Mouse (Mus musculus) mesoderm, embryonic 11.5 days (tissue): Measurements from ENCODE around the gene Rasgef1b.

Source experiments
- DNase-seq: peaks from one replicate; pipeline ENCODE4 v3.0.0-alpha.2; 2012; ENCODE audit warnings: low read depth, low spot score

The Rasgef1b gene

DNA sequence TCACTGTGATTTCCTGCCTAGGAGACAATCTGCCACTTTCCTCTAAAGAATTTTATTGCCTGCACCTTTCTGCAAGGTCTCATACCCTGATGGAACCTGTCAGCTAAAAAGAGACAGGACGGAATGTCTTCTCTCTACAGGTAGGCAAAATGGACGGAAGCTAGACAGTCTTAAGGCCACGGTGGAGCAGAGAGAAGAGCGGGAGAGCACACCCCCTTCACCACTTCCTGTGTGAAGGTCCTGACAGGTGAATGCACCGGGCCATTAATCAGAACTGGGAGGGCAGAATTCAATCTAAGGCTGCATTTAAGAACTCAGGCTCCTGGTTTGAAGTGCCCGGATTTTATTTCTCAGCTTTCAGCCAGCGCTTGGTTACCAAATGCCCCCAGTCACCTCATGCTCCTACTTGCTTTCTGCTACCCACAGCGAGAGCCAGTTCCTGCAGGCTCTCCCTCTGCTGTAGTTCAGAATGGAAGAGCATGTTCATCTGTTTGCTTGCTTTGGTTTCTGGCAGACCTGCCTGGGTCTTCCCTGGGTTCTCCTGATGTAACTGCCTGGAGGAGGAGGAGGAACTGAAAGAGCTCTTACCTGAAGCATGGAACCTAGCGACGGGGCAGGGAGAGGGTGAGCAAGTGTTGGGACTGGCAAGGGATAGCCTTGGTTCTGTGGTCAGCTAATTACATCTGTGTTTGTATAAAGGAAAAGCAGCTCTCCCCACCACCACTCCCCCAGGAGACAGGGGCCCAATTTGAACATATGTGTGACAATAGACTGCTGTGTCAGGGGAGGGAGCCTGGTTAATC, 233.3 kb downstream of the Rasgef1b start:
- DNase-seq = no peak

DNA sequence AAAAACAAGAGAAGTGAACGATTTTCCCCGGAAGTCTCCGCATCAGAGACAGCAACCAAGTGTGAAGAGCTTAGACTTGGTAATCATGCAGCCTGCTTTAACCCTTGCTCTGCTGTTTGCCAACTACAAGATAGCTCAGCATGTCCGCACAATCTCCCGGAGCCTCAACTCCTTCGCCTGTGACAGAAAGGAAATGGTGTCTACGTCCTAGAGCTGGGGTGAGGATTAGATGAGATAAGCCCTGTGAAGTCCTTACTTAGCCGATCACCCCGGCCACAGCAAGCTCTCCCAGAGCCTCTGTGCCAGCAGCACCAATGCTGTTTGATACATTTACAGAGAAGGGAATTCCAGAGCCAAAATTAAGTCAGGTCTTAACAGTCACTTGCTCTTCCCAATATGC, 235.0 kb downstream of the Rasgef1b start:
- no peak for DNase-seq

DNA sequence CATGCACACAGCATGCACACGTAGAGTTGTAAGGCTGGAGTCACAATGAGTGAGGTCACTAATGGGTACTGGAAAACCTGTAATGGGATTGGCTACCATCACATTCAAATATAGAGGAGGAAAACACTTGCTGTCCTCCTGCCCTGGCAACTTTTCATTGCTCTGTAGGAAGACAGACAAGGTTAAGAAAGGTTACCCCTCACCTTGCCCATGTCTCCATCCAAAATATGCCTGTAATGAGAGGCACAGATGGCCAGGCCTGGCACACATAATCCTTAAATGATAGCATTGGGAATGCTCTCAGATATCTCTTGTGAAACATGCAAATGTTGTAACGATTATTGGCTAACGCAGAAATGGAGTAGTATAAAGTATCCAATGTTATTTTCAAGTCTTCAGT, 235.8 kb downstream of the Rasgef1b start:
- no peak for DNase-seq

DNA sequence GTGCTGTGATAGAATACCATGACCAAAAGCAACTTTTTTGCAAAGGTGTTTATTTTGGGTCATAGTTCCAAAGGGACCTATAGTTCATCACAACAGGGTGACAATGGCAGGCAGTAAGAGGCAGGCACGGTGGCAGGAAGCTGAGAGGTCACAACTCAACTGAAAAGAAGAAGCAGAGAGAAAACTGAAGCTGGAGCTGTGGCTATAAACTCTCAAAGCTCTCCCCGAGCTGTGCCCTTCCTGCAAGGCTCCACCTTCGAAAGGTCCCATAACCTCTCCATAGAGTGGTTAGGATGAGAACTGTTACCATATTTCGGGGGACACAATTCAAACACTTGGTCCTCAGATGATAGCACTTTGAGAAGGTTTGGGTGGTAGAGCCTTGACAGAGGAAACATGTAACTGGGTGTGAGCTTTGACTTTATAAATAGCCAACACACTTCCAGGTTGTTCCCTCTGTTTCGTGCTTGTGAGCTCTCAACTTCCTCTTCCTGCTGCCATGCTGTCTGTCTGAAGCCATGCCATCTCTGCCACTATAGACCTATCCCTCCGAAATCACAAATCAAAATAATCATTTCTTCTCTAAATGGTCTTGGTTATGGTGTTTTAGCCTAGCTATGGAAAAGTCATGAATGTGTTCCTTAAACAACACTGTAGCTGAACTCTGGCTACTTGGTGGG, 240.2 kb downstream of the Rasgef1b start:
- DNase-seq = no peak

DNA sequence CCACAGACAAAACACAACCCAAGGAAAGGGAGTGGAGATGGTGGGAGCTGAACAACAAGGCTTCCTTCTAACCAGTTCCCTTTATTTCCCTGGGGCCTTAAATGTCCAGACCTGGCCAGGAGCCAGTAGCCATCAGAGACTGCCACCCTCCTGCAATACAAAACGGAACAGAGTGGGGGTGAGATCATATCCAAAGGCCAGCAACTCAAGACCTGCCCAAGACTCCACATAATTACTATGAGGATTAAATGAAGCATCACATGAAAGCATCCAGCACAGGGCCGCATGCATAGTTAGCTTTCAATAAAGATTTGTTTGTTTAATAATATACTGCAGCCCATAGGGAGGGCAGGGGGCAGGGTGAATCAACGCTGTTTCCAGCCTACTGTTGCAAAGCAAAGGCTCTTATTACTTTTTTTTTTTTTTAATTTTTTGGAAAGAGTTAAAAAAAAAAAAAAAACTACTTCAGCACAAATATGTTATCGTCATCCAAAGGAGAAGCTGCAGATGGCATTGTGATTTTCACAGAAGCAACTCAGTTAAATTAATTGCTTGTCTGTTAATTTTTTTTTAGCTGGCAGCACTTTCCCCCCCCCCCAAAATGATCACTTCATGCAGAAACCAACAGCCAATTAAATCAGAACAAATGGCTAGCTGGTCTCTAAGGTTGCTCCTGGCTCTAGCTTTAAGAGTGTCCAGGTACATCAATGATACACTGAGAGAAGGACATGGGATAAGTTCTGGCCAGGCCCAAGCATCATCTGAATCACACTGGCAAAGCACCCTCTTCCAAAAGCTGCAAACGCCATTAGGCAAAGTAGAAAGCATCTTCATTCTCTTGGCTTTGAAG, 241.6 kb downstream of the Rasgef1b start:
- DNase-seq = no peak

DNA sequence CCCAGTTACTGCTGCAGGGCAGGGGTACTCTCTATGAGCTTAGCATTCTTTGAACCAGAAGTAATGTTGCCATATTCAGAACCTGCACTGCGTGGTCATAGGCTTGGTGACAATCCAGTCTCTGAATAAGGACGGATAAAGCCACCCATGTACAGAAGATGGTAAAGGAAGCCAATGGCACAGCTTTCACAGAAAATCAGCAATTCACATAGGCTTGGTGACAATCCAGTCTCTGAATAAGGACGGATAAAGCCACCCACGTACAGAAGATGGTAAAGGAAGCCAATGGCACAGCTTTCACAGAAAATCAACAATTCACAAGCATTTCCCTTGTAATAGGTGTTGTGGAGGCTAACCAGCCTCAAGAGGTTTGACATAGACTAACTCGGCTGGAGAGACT, 245.7 kb downstream of the Rasgef1b start:
- no peak for DNase-seq

DNA sequence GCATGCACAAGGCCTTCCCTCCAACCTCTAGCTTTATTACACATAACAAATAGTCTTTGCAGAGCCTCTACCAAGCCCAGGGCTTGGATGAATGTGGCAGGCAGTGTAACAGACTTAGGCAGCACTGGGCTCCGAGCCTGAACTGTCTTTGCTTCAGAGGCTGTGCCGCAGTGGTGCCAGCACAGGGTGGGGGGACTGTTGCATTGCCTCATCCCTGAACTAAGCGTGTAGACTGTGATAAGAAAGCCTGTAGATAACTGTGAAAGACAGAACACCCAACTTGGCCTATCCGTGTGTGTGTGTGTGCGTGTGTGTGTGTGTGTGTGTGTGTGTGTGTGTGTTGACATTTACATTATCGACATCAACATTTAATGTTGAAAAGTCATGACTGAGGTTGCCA, 246.3 kb downstream of the Rasgef1b start:
- no peak for DNase-seq

DNA sequence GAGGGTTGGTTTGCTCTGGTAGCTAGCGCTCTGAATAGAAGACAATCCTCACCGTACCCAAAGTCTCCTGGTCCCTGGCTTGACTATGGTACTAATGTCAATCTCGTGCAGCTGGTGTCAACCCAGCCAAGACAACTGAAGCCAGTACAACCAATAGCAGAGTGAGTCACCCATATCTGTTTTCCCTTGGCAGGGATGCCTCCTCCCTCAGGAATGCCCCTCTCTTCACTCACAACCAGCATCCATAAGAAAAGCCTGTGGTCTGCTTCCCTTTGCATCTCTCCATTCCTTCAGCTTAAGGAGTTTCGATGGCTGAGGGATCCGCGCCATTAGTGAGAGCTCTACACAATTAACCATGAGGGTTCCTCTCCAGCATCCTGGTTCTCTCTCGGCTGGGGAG, 246.8 kb downstream of the Rasgef1b start:
- DNase-seq = no peak

DNA sequence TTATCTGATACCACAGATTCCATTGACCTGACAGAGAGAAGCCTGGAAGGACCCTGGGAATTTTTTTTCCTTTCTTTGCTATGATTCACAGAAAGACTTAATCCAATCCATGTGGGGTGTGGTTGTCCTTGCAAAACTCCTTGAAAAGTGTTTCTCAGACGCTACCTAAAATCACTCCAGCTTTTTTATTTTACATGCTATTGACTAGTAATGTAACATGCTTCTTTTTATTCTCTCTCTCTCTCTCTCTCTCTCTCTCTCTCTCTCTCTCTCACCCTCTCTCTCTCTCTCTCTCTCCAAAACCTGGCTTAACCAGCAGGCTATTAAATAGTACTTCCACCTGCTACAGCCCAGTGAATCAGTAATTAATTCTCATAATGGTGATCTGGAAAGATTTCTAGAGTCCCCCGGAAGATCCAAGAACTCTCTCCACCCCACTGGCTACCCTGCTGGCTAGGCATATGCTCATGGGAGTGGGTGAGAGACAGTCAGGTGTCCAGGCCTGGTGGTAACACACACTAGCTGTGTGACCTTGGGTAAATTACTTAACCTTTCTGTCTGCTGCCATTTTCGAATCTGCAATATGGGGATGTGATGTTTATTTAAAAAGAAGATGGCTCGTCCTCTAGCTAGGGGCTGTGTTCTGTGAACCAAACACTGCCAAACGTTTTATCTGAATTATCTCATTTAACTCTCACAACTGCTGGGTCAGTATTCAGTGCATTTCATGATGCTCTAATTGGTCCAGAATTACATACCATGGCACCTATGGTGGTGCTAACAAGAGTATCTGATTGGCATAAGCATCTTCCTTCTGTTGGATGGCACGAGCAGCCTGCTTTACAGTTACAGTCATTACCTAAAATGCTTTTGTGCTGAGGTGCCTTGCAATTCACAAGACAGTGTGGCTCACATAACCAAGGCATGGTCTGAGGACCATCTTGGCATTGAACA, 248.5 kb downstream of the Rasgef1b start:
- no peak for DNase-seq

DNA sequence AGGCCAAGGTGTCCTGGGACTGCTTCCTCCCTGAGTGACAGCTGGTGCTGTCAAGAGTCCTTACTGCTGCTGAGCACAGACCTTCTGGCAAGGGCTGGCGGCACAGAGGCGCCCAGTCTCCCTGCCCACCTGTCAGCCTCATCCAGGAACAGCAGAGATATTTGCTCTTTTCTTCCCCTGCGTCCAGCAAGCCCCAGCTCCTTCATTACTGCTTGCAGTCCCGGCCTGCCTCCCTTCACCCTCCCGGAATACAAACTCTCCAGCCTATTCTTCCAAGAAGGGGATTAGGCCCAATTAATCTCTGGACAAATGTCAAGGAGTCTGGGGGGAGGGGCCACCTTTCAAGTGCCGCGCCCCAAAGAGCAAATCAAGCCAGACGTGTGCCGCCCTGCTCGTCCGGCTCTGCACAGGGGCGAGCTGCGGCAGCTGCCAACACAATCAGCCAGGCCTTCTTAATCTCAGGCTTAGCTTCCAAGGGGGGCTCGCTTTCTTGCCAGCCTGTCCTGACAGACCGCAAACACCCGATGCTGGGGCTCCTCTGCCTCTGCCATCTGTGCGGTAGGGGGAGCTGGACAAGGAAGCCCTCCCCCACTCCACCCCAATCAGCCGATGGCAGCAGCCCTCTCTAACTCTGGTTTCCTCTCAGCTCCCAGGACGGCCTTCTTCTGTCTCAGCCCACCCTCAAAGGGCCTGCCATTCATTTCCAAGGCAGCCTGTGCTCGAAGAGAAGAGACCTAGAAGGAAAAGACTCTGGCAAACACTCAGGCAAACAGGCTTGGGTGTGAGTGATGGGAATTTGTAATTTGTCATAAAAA, 249.4 kb downstream of the Rasgef1b start:
- peak; percentile 67 for DNase-seq

DNA sequence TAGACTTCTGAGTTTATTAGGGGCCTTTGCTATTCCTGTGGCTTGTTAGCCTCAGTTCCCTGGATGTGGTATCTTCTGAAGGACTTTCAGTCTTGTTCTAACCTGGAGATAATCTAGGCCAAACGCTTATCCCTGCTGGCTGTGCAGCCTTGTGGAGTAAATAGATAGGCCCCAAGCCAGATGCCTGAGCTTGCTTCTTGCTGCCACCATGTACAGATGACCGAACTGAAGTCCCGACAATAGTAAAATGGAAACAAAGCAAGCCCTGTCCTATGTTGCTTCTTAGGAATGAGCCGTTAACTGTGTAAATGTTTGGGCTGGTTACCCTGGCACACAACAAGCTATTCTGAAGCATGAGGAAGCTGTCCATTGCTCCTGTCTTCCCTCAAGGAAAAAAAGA, 250.1 kb downstream of the Rasgef1b start:
- DNase-seq = no peak

DNA sequence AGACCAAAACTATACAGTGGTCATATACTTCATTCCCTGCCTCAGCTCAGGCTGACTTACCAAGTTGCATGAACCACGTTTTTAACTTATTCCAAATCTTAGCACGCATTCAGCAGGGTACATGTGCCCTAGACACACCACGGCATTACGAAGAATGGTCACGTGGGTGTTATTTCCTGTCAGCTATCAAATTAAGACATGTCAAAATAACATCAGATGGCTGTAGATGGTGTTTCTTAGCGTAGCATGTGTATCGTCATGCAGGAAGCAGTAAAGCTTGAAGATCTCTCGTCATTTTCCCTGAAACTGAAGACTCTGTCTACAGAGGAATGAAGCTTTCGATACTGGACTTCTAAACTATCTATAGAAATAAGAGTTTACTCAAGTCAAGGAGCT, 251.4 kb downstream of the Rasgef1b start:
- no peak for DNase-seq

DNA sequence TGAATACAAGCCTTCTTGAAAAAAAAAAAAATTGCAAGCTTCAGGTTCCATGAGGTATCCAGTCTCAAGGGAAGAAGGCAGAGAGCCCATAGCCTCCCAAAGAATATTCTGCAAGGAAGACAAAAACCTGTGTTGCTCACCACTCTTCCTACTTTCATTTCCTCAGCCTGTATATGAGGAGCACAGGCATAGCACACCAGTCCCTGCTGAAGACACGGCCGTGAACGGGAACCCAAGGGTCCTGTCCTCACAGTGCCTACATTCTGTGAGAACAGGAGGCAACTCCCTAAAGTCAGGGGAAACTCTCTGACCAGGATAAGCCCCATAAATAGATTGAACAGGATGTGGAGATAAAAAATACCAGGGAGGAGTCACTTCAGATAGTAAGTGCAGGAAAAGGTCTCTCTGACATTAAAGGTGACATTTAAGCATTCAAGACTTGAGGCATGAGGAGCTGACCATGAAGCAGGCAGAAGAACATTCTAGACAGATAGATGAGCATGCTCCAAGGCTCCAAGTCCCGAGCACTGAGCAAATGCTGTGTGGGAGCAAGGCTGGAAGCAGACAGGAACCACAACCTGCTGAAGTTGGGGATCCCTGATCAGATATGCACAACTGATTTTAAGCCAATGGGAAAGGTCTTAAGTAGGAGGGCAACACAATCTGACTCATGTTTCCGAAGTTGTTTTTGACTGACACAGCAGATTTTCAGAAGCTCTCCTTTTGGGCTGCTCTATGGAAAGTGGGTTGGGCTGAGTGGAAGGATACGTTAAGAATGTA, 252.0 kb downstream of the Rasgef1b start:
- DNase-seq = no peak

DNA sequence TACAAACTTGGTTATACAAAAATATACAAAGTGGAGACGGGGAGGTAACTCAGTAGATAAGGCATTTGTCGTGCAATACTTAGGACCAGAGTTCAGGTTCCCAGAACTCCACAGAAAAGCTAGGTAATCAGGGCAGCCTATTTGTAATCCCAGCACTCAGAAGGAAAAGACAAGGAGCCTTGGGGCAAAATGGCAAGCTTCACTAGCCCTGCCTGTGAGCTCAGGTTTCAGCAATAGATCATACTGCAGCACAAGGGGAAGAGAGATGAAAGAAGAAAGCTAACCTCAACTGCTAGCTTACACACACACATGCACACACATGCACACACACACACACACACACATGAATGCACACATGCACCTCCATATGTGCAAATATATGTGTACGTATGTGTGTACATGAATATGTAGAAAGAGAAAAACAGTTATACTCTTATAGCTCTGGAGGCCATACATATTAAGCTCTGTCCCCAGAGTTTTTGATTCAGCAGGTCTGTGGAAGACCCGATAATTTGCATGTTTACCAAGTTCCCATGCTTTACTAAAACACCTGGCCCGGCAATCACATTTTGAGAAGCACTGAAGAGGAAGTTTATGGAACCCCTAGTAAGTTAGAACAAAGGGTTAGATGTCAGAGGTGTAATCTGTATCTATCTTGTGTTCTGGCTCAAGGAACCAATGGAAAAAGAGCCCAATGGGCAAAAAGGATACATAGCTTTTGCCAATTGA, 256.1 kb downstream of the Rasgef1b start:
- DNase-seq = peak; percentile 44

DNA sequence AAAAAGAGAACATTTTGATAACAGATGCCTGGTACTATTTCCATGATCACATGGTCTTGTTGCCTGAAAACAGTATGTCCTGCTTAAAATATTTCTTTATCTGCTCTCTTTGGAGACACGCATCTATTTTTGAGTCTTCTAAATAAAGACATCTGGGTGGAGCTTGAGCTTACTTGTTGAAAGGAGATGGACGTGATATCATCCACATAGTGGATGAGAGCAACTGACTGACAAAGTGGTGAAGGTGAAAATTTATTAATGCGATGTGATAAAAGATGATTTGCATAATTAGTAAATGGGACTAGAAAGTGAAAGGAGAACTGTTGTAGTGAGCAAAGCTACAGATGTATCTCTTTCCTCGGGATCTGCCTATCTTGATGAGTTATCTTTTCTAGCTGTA, 257.1 kb downstream of the Rasgef1b start:
- no peak for DNase-seq

DNA sequence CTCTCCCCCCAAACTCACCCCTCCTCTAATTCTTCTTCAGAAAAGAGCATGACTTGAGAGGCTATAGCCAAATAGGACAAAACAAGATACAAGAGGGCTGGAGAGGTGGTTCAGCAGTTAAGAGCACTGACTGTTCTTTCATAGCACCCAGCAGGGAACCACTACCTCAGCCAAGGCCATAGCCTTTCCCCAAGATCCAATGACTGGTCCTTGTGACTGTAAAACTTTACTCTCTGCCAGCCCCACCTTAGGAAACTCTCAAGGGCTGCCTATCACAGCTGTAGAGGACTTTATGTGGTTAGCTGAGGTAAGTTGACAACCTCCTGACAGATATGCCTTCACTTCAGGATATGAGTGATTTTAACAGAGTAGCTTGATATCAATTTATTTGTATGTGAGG, 258.3 kb downstream of the Rasgef1b start:
- DNase-seq = no peak

DNA sequence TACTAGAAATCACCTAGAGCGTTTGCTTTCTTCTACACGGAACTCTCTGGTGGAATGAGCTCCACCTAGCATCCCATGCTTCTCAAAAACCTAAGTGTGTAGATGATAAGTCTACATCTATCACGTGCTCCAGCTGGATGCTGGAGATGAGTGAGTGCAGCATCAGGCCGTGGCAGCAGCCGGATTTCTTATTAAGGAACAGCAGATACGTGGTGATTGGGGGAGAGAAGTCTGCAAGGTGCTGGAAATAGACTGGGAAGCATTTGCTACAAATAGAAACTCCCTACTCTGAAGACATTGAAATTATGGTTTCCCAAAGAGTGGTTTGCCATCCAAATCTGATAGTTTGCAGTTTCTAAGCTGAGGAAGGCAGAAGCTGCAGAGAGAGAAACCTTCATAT, 269.9 kb downstream of the Rasgef1b start:
- no peak for DNase-seq

DNA sequence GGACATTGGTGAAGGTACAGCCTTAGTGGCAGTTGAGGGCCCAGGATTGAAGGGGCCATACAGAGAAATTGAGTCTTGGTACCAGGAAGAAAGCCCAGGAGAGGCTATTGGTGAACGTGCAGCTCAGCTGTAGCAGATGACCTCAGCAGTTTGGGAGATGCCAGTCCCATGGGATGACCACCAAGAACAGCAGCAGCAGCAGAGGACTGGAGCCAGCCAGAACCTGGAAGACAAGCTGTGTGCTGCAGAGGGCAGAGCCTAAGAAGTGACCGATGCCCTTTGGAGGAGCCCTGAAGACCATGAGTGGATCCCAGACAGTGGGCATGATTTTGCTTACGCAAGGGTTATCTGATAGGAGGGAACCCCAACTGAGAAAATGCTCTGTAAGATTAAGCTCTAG, 271.6 kb downstream of the Rasgef1b start:
- no peak for DNase-seq

DNA sequence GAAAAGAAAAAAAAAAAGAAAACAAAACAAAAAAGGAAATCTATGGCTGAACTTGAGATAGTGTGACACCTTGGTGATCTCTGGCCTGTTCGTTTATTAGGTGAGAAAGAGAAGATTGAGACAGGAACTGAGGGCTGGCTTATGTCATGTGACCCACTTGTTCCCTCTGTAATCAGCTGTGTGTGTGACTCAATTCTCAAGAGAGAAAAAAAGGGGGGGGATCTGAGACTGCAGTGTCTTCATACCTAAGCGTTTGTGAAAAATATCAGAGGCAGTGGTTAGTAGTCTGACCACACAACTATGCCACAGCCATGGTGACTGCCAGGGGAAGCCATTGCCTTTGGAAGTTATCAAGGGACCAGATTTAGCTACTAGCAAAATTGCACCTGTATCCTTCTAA, 276.9 kb downstream of the Rasgef1b start:
- DNase-seq = no peak
